Mouse (Mus musculus): ENCODE results near the gene Wdr13. TPM values are rescaled to one million over a fixed set of nuclear protein-coding genes. Genes with fewer than 3 reads are reported as not detected.

Wdr13 gene
- polyA plus RNA-seq, 1 experiment from 2014 or later = 19.3 TPM

- DNase-seq (ENCODE audit: low spot score) (no peak), ATAC-seq (ENCODE audit: low read depth) (no peak)
- Histone ChIP-seq H3K4me1 (ENCODE audit: control insufficient read depth, insufficient read depth, low read length) (no peaks in the 10 kb centered on the region), H3K4me2 (ENCODE audit: low read depth, low read length) (no peak overlapping the region), H3K27ac (replicated peaks; ENCODE audit: low read depth, low read length) (no peak overlapping the region), H3K9ac (ENCODE audit: low read depth, low read length) (no peak overlapping the region), H3K27me3 (replicated peaks; ENCODE audit: control insufficient read depth, insufficient read depth, low read length) (no peaks in the 10 kb centered on the region), H3K4me3 (ENCODE audit: low read depth, low read length) (no peak overlapping the region), H3K36me3 (ENCODE audit: control insufficient read depth, insufficient read depth, low read length) (no peaks in the 10 kb centered on the region), H3K9me3 (ENCODE audit: control insufficient read depth, low read length) (no peaks in the 10 kb centered on the region)
- 84% methylated on average over 5 of the region's 5 CpGs for WGBS
These were observed 30.4 kb upstream of the Wdr13 start for GRCm38 (mm10) chrX:8163076-8163475.

DNA sequence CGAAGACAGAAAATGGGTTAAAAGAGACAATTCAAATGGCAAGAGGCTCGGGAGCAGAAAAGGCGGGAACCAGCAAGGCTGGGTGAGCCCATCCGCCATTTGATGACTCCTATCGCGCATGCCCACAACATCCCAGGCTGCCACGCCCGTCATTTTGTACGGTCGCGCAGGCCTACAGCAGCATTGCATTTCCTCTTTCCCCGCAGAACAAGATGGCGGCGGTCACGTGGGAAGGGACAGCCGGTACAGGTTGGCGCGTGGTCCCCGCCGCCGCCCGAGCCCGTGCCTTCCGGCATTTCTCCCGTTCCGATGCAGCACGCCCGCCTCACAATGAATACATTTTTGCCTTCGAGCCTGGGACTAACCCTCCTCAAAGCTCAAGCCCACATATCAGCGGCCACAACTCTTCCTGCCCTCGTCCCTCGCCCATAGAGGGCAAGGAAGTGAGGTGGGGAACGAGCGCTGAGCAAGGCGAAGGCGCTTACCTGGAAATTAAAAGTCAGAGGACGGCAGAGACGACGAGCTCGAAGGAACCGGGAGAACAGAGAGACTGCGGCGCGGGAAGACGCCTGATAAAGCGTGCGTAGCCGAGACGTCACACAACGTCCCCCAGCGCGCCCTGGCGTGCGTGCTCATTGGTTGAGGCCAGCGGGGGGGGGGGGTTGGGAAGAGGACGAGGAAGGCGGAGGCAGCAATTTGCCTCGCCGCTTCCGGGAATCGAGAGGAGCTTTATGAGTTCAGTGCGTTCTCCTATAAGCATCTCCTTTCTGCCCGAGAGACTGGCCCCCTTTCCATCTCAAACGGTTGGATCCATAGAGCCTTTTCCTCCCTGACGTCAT, 12.7 kb upstream of the Wdr13 start, which contains the start of gene Rbm3:
Rbm3 (minus strand) TSS at position 728 of the 839 bp plus-strand sequence.
- peak within 1 kb of the TSS; percentile 85 for H3K9ac ChIP-seq (ENCODE audit: low read depth, low read length)
- H3K4me1 ChIP-seq (ENCODE audit: control insufficient read depth, insufficient read depth, low read length) = peaks cover 5% of the 10 kb centered on the region; the same call in 1 of the 2 replicates
- peak; percentile 95 for ATAC-seq (ENCODE audit: low read depth)
- H3K27ac ChIP-seq (replicated peaks; ENCODE audit: low read depth, low read length) = peak within 1 kb of the TSS; percentile 99
- H3K4me3 ChIP-seq (ENCODE audit: low read depth, low read length) = peak within 1 kb of the TSS; percentile 63
- no peaks in the 10 kb centered on the region for H3K27me3 ChIP-seq (replicated peaks; ENCODE audit: control insufficient read depth, insufficient read depth, low read length)
- H3K4me2 ChIP-seq (ENCODE audit: low read depth, low read length) = peak within 1 kb of the TSS; percentile 65
- peak; percentile 95 for DNase-seq (ENCODE audit: low spot score)
- peaks cover 34% of the 10 kb centered on the region for H3K36me3 ChIP-seq (ENCODE audit: control insufficient read depth, insufficient read depth, low read length)
- no peaks in the 10 kb centered on the region for H3K9me3 ChIP-seq (ENCODE audit: control insufficient read depth, low read length)
- WGBS = 32% methylated on average over 49 of the region's 65 CpGs

GRCm38 (mm10) chrX:8143750-8144149, 11.1 kb upstream of the Wdr13 start:
- H3K36me3 ChIP-seq (ENCODE audit: control insufficient read depth, insufficient read depth, low read length) = peaks cover 42% of the 10 kb centered on the region

GRCm38 (mm10) chrX:8142948-8143347, 10.3 kb upstream of the Wdr13 start:
- 89% methylated on average over 7 of the region's 7 CpGs for WGBS
- Histone ChIP-seq H3K4me3 (ENCODE audit: low read depth, low read length) (no peak overlapping the region), H3K36me3 (ENCODE audit: control insufficient read depth, insufficient read depth, low read length) (peaks cover 42% of the 10 kb centered on the region), H3K27ac (replicated peaks; ENCODE audit: low read depth, low read length) (no peak overlapping the region), H3K4me2 (ENCODE audit: low read depth, low read length) (no peak overlapping the region), H3K4me1 (ENCODE audit: control insufficient read depth, insufficient read depth, low read length) (peaks cover 5% of the 10 kb centered on the region; the same call in 1 of the 2 replicates), H3K9me3 (ENCODE audit: control insufficient read depth, low read length) (no peaks in the 10 kb centered on the region), H3K27me3 (replicated peaks; ENCODE audit: control insufficient read depth, insufficient read depth, low read length) (no peaks in the 10 kb centered on the region), H3K9ac (ENCODE audit: low read depth, low read length) (no peak overlapping the region)
- DNase-seq (ENCODE audit: low spot score) (no peak), ATAC-seq (ENCODE audit: low read depth) (no peak)

More at GRCm38 (mm10) chrX:8143750-8144149, 11.1 kb upstream of the Wdr13 start:
- WGBS = 57% methylated on average over 6 of the region's 7 CpGs
- Histone ChIP-seq H3K27me3 (replicated peaks; ENCODE audit: control insufficient read depth, insufficient read depth, low read length) (no peaks in the 10 kb centered on the region), H3K9ac (ENCODE audit: low read depth, low read length) (peak overlapping the region; percentile 85), H3K9me3 (ENCODE audit: control insufficient read depth, low read length) (no peaks in the 10 kb centered on the region), H3K27ac (replicated peaks; ENCODE audit: low read depth, low read length) (no peak overlapping the region), H3K4me3 (ENCODE audit: low read depth, low read length) (peak overlapping the region; percentile 63), H3K4me2 (ENCODE audit: low read depth, low read length) (peak overlapping the region; percentile 65), H3K4me1 (ENCODE audit: control insufficient read depth, insufficient read depth, low read length) (peaks cover 5% of the 10 kb centered on the region; the same call in 1 of the 2 replicates)
- ATAC-seq (ENCODE audit: low read depth) (no peak), DNase-seq (ENCODE audit: low spot score) (no peak)

GRCm38 (mm10) chrX:8141058-8141457, 8.4 kb upstream of the Wdr13 start:
- no peak overlapping the region for H3K4me2 ChIP-seq (ENCODE audit: low read depth, low read length)
- peaks cover 42% of the 10 kb centered on the region for H3K36me3 ChIP-seq (ENCODE audit: control insufficient read depth, insufficient read depth, low read length)
- no peaks in the 10 kb centered on the region for H3K9me3 ChIP-seq (ENCODE audit: control insufficient read depth, low read length)
- no peak for DNase-seq (ENCODE audit: low spot score)
- no peak overlapping the region for H3K27ac ChIP-seq (replicated peaks; ENCODE audit: low read depth, low read length)
- H3K4me1 ChIP-seq (ENCODE audit: control insufficient read depth, insufficient read depth, low read length) = peaks cover 5% of the 10 kb centered on the region; the same call in 1 of the 2 replicates
- no peak overlapping the region for H3K4me3 ChIP-seq (ENCODE audit: low read depth, low read length)
- no peak for ATAC-seq (ENCODE audit: low read depth)
- no peaks in the 10 kb centered on the region for H3K27me3 ChIP-seq (replicated peaks; ENCODE audit: control insufficient read depth, insufficient read depth, low read length)
- H3K9ac ChIP-seq (ENCODE audit: low read depth, low read length) = no peak overlapping the region
- WGBS = 78% methylated on average over 3 of the region's 3 CpGs

- H3K36me3 ChIP-seq (ENCODE audit: control insufficient read depth, insufficient read depth, low read length) = peaks cover 42% of the 10 kb centered on the region
- H3K4me3 ChIP-seq (ENCODE audit: low read depth, low read length) = no peak overlapping the region
- ATAC-seq (ENCODE audit: low read depth) (no peak), DNase-seq (ENCODE audit: low spot score) (no peak)
- no peak overlapping the region for H3K9ac ChIP-seq (ENCODE audit: low read depth, low read length)
- no peak overlapping the region for H3K4me2 ChIP-seq (ENCODE audit: low read depth, low read length)
- peaks cover 5% of the 10 kb centered on the region; the same call in 1 of the 2 replicates for H3K4me1 ChIP-seq (ENCODE audit: control insufficient read depth, insufficient read depth, low read length)
- H3K9me3 ChIP-seq (ENCODE audit: control insufficient read depth, low read length) = no peaks in the 10 kb centered on the region
- WGBS = 86% methylated on average over 2 of the region's 2 CpGs
- no peak overlapping the region for H3K27ac ChIP-seq (replicated peaks; ENCODE audit: low read depth, low read length)
- H3K27me3 ChIP-seq (replicated peaks; ENCODE audit: control insufficient read depth, insufficient read depth, low read length) = no peaks in the 10 kb centered on the region
These were observed 7.8 kb upstream of the Wdr13 start for GRCm38 (mm10) chrX:8140446-8140845.

DNA sequence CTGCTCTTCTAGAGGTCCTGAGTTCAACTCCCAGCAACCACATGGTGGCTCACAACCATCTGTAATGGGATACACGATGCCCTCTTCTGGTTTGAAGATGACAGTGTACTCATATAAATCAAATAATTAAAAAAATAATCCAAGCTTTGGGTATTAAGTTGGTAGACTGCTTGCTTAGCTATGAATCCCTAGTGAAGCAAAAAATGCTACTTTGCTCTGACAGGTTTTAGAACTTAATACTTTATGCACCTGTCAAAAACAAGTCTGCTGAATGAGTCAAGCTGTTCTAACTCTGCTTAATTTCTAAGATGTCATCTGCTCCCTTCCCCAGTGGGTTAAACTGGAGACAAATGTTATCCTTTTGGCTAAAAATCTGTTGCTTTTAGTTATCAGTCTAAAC, 6.8 kb upstream of the Wdr13 start:
- Histone ChIP-seq H3K36me3 (ENCODE audit: control insufficient read depth, insufficient read depth, low read length) (peaks cover 39% of the 10 kb centered on the region), H3K9ac (ENCODE audit: low read depth, low read length) (no peak overlapping the region), H3K4me2 (ENCODE audit: low read depth, low read length) (no peak overlapping the region), H3K9me3 (ENCODE audit: control insufficient read depth, low read length) (no peaks in the 10 kb centered on the region), H3K27me3 (replicated peaks; ENCODE audit: control insufficient read depth, insufficient read depth, low read length) (no peaks in the 10 kb centered on the region), H3K27ac (replicated peaks; ENCODE audit: low read depth, low read length) (no peak overlapping the region), H3K4me3 (ENCODE audit: low read depth, low read length) (no peak overlapping the region), H3K4me1 (ENCODE audit: control insufficient read depth, insufficient read depth, low read length) (peaks cover 5% of the 10 kb centered on the region; the same call in 1 of the 2 replicates)
- DNase-seq (ENCODE audit: low spot score) (no peak), ATAC-seq (ENCODE audit: low read depth) (no peak)
- 30% methylated on average over 1 of the region's 1 CpGs for WGBS

- WGBS = 51% methylated on average over 2 of the region's 2 CpGs
- H3K36me3 ChIP-seq (ENCODE audit: control insufficient read depth, insufficient read depth, low read length) = peaks cover 13% of the 10 kb centered on the region
- no peaks in the 10 kb centered on the region for H3K9me3 ChIP-seq (ENCODE audit: control insufficient read depth, low read length)
- ATAC-seq (ENCODE audit: low read depth) (no peak), DNase-seq (ENCODE audit: low spot score) (peak; percentile 4)
- H3K4me3 ChIP-seq (ENCODE audit: low read depth, low read length) = no peak overlapping the region
- no peak overlapping the region for H3K9ac ChIP-seq (ENCODE audit: low read depth, low read length)
- H3K4me2 ChIP-seq (ENCODE audit: low read depth, low read length) = no peak overlapping the region
- H3K4me1 ChIP-seq (ENCODE audit: control insufficient read depth, insufficient read depth, low read length) = no peaks in the 10 kb centered on the region
- H3K27me3 ChIP-seq (replicated peaks; ENCODE audit: control insufficient read depth, insufficient read depth, low read length) = no peaks in the 10 kb centered on the region
- no peak overlapping the region for H3K27ac ChIP-seq (replicated peaks; ENCODE audit: low read depth, low read length)
These were observed 3.2 kb upstream of the Wdr13 start for GRCm38 (mm10) chrX:8135886-8136285.

All from embryonic facial prominence, embryonic 14.5 days (tissue).